Mouse (Mus musculus): Measurements from ENCODE around the gene Plekhh3. TPM values are rescaled to one million over a fixed set of nuclear protein-coding genes. Genes with fewer than 3 reads are reported as not detected.
"Not testable (repeated sequence)": the region's sequence is repeated elsewhere in the genome, so short reads cannot be mapped to it uniquely, and the experiment has no call there.

Plekhh3 gene
- total and polyA plus RNA-seq, 2 experiments from 2014 or later: 5.3 to 10.2 TPM

GRCm38 (mm10) chr11:101127075-101127474 is 44.1 kb downstream of the Plekhh3 start:
- 78% methylated on average over 1 of the region's 1 CpGs for WGBS
- peaks cover 32% of the 10 kb centered on the region for H3K36me3 ChIP-seq (ENCODE audit: insufficient read depth)
- H3K4me3 ChIP-seq (ENCODE audit: low read depth, low read length): no peak overlapping the region
- H3K27me3 ChIP-seq (ENCODE audit: insufficient read depth, low read length): no peaks in the 10 kb centered on the region
- H3K9me3 ChIP-seq (ENCODE audit: low read length): no peaks in the 10 kb centered on the region
- DNase-seq: no peak
- ATAC-seq: no peak
- H3K4me2 ChIP-seq (ENCODE audit: low read depth): no peak overlapping the region
- TF ChIP-seq CTCF (IDR thresholded peaks at IDR 0.05; ENCODE audit: low read depth): peak; percentile 33
- no peak overlapping the region for H3K9ac ChIP-seq
- no peaks in the 10 kb centered on the region for H3K4me1 ChIP-seq (ENCODE audit: insufficient read depth)
- no peak overlapping the region for H3K27ac ChIP-seq (ENCODE audit: low read depth, low read length)

- WGBS: 97% methylated on average over 7 of the region's 9 CpGs
- ATAC-seq: not testable (repeated sequence)
Measured at GRCm38 (mm10) chr11:101125008-101125407, 46.1 kb downstream of the Plekhh3 start.

GRCm38 (mm10) chr11:101124494-101124893 is 46.7 kb downstream of the Plekhh3 start:
- DNase-seq; H3K4me2 ChIP-seq (ENCODE audit: low read depth); H3K4me1 ChIP-seq (ENCODE audit: insufficient read depth); ATAC-seq; H3K27ac ChIP-seq (ENCODE audit: low read depth, low read length); H3K9me3 ChIP-seq (ENCODE audit: low read length); H3K9ac ChIP-seq; H3K27me3 ChIP-seq (ENCODE audit: insufficient read depth, low read length); H3K4me3 ChIP-seq (ENCODE audit: low read depth, low read length): not testable (repeated sequence)
- 97% methylated on average over 8 of the region's 8 CpGs for WGBS
- peaks cover 32% of the 10 kb centered on the region for H3K36me3 ChIP-seq (ENCODE audit: insufficient read depth)

More at GRCm38 (mm10) chr11:101125008-101125407, 46.1 kb downstream of the Plekhh3 start:
- H3K4me2 ChIP-seq (ENCODE audit: low read depth); H3K4me3 ChIP-seq (ENCODE audit: low read depth, low read length); H3K9ac ChIP-seq; H3K4me1 ChIP-seq (ENCODE audit: insufficient read depth); DNase-seq; H3K9me3 ChIP-seq (ENCODE audit: low read length); H3K27ac ChIP-seq (ENCODE audit: low read depth, low read length); H3K27me3 ChIP-seq (ENCODE audit: insufficient read depth, low read length): not testable (repeated sequence)
- peaks cover 32% of the 10 kb centered on the region for H3K36me3 ChIP-seq (ENCODE audit: insufficient read depth)

- WGBS: 21% methylated on average over 19 of the region's 19 CpGs
- H3K4me2 ChIP-seq (ENCODE audit: low read depth): peak overlapping the region; percentile 88
- peaks cover 17% of the 10 kb centered on the region for H3K4me1 ChIP-seq (ENCODE audit: insufficient read depth)
- TF ChIP-seq CTCF (IDR thresholded peaks at IDR 0.05; ENCODE audit: low read depth): no peak
- ATAC-seq: no peak
- peaks cover 22% of the 10 kb centered on the region for H3K36me3 ChIP-seq (ENCODE audit: insufficient read depth)
- DNase-seq: no peak
- H3K9me3 ChIP-seq (ENCODE audit: low read length): no peaks in the 10 kb centered on the region
- peak overlapping the region; percentile 74 for H3K9ac ChIP-seq
- H3K27ac ChIP-seq (ENCODE audit: low read depth, low read length): peak overlapping the region; percentile 81; the same call in 1 of the 2 replicates
- peak overlapping the region; percentile 75 for H3K4me3 ChIP-seq (ENCODE audit: low read depth, low read length)
- H3K27me3 ChIP-seq (ENCODE audit: insufficient read depth, low read length): no peaks in the 10 kb centered on the region
Measured at GRCm38 (mm10) chr11:101120545-101121188, 50.5 kb downstream of the Plekhh3 start.

- H3K4me3 ChIP-seq (ENCODE audit: low read depth, low read length): peak within 1 kb of the TSS; percentile 75
- DNase-seq (peak; percentile 100), ATAC-seq (peak; percentile 98)
- no peaks in the 10 kb centered on the region for H3K9me3 ChIP-seq (ENCODE audit: low read length)
- H3K27me3 ChIP-seq (ENCODE audit: insufficient read depth, low read length): no peaks in the 10 kb centered on the region
- H3K36me3 ChIP-seq (ENCODE audit: insufficient read depth): peaks cover 15% of the 10 kb centered on the region; the same call in 1 of the 2 replicates
- peak within 1 kb of the TSS; percentile 94 for H3K9ac ChIP-seq
- peak within 1 kb of the TSS; percentile 94 for H3K27ac ChIP-seq (ENCODE audit: low read depth, low read length)
- peak within 1 kb of the TSS; percentile 88 for H3K4me2 ChIP-seq (ENCODE audit: low read depth)
- TF ChIP-seq CTCF (IDR thresholded peaks at IDR 0.05; ENCODE audit: low read depth): peak; percentile 6; the same call in 1 of the 2 replicates
- WGBS: 4% methylated on average over 61 of the region's 61 CpGs
- peaks cover 17% of the 10 kb centered on the region for H3K4me1 ChIP-seq (ENCODE audit: insufficient read depth)
Measured at GRCm38 (mm10) chr11:101119761-101120544, 51.2 kb downstream of the Plekhh3 start, which contains the start of the genes Retreg3 and Tubg1. Gene Retreg3, minus strand, starts transcription at chr11:101119893. Gene Tubg1, plus strand, starts transcription at chr11:101119938.

GRCm38 (mm10) chr11:101119131-101119760 is 51.9 kb downstream of the Plekhh3 start:
- Histone ChIP-seq H3K9me3 (ENCODE audit: low read length) (no peaks in the 10 kb centered on the region), H3K9ac (peak overlapping the region; percentile 94), H3K36me3 (ENCODE audit: insufficient read depth) (peaks cover 12% of the 10 kb centered on the region; the same call in 1 of the 2 replicates), H3K27ac (ENCODE audit: low read depth, low read length) (peak overlapping the region; percentile 94), H3K4me3 (ENCODE audit: low read depth, low read length) (peak overlapping the region; percentile 75), H3K4me2 (ENCODE audit: low read depth) (peak overlapping the region; percentile 87), H3K27me3 (ENCODE audit: insufficient read depth, low read length) (no peaks in the 10 kb centered on the region), H3K4me1 (ENCODE audit: insufficient read depth) (peaks cover 17% of the 10 kb centered on the region)
- under 1% methylated on average over 39 of the region's 39 CpGs for WGBS
- ATAC-seq (peak; percentile 66), DNase-seq (no peak)
- TF ChIP-seq CTCF (IDR thresholded peaks at IDR 0.05; ENCODE audit: low read depth): peak; percentile 47
